Mouse (Mus musculus) kidney, adult 2 months (tissue): ENCODE results near the gene Pip4k2b.

Source experiments
- CTCF ChIP-seq: fragments of 200-500 bp; conservative IDR thresholded peaks from 2 replicates; pipeline ENCODE4 v1.5.1; 2011; ENCODE audit warnings: low read depth, mild to moderate bottlenecking, control low read depth, low read length, moderate library complexity, mixed read lengths; ENCODE audit not compliant: insufficient read depth, insufficient read length
- POLR2A ChIP-seq: fragments of 200-500 bp; IDR thresholded peaks from one replicate; pipeline ENCODE4 v1.6.1; 2011; ENCODE audit warnings: low read depth, low read length, control low read depth

DNA sequence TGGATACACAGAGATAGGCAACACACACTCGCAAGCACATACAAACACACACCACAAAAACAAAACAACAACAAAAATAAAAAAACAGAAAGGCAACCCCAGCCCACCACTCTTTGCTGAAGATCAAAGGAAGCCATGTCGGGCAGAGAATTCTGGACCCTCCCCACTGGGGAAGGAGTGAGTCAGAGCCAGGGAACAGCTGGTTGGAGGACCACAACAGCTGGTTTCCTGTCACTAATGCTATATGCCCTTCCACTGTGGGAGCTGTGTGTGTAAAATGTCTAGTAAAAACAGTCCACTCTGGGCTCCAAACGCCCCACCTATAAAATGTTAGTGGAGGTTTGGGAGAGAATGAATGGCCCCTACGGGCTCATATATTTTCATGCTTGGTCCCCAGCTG, 23.2 kb downstream of the Pip4k2b start:
- TF ChIP-seq CTCF (no peak), POLR2A (no peak)
